Mouse (Mus musculus): ENCODE results near the gene Fcrlb.

Fcrlb gene

GRCm38 (mm10) chr1:170868107-170868904, 44.4 kb downstream of the Fcrlb start:
- peak; percentile 54 for DNase-seq (ENCODE audit: low read depth, low spot score)

DNA sequence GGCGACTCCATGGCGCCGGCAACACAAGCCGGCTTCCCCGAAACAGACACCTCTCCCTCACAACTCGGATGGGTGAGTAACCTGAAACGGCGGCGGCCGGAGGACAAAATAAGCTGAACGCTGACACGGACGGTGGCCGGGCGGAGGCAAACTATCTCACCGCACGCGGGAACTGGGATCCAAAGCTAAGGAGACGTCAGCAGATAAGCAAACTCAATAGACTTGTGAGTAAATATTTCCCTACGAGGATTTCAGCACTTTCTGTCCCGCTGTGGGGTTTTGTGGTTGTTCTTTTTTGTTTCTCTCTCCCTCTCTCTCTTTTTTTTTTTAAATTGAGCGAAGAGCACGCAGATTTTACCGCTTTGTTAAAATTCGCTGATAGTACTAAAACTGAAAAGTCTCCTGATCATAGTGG, 45.0 kb downstream of the Fcrlb start, which contains the start of gene Atf6:
Atf6 (minus strand) TSS at position 81 of the 415 bp plus-strand sequence.
- peak; percentile 87 for DNase-seq (ENCODE audit: low read depth, low spot score)

DNA sequence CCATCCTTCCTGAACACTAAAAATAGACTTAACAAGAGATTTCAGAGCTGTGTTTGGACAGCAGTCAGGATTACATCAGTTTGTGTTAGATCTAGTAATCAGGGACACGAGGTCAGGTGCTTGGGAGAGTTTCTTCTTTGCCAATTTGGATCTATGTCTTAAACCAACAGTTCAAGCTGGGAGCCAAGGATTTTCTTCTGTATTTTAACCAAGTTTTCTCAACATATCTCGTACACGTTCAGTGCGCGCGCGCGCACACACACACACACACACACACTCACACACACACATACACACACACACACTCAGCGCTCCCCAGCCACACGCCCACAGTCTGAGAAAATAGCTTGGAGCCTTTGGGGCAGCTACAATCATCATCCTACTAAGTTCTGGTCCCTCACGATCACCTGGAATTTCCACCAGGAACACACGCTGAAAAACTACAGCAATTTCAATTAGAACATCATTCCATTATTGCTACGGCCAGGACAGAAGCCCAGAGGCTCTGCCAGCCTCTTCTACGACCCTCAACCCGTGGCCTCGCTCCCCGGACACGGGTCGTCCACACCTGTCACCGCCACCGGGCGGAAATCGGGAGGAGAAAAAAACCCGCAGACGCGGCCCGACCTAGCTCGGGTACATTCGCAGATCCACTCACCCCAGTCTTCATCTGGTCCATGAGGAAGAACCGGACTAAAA, 45.6 kb downstream of the Fcrlb start:
- peak; percentile 48 for DNase-seq (ENCODE audit: low read depth, low spot score)

GRCm38 (mm10) chr1:170865406-170865805, 47.3 kb downstream of the Fcrlb start:
- DNase-seq (ENCODE audit: low read depth, low spot score) = no peak

DNA sequence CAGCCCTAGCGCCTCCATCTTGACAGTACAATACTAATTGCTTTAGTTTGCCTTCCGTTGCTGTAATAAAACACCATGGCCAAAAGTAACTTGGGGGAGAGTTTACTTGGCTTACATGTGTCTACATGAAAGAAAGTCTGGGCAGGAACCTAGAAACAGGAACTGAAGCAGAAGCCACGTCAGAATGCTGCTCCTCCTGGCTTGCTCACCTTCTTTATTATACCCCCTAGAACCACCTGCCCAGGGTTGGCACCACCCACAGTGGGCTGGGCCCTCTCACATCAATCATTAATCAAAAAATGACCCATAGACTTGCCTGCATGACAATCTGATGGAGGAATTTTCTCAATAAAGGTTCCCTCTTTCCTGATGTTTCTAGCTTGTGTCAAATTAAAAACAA, 48.0 kb downstream of the Fcrlb start:
- DNase-seq (ENCODE audit: low read depth, low spot score) = no peak

DNA sequence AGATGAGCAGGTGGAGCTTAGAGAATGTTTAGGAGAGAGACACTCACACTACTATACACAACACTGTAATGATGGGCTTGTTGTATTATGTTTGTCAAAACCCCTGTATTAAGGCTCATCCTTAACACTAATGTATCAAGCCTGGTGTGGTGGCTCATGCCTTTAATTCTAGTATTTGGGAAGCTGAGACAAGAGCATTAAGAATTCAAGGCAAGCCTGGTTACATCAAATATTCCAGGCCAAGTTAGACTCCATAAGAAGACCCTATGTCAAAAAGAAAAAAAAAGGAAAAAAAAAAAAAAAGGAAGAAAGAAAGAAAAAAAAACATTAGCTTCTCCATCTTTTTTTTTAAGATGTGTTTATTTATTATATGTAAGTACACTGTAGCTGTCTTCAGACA, 48.5 kb downstream of the Fcrlb start:
- no peak for DNase-seq (ENCODE audit: low read depth, low spot score)

GRCm38 (mm10) chr1:170863033-170863432, 49.7 kb downstream of the Fcrlb start:
- peak; percentile 47 for DNase-seq (ENCODE audit: low read depth, low spot score)

DNA sequence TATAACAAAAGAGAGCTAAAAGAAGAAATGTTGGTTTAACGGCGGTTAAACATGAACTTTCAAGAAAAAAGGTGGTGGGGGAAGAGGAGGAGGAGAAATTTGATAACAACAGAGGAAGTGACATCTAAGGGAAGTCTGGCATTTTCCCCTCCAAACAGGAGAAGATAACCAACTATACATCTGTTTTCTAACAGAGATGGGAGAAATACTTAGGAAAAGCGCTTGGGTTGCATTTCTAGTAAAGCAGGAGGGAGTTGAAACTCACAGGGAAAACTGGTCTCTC, 50.4 kb downstream of the Fcrlb start:
- DNase-seq (ENCODE audit: low read depth, low spot score) = no peak

- peak; percentile 42 for DNase-seq (ENCODE audit: low read depth, low spot score)
These were observed 50.9 kb downstream of the Fcrlb start for GRCm38 (mm10) chr1:170861671-170862434.

- DNase-seq (ENCODE audit: low read depth, low spot score) = no peak
These were observed 53.9 kb downstream of the Fcrlb start for GRCm38 (mm10) chr1:170858872-170859271.

GRCm38 (mm10) chr1:170857369-170857768, 55.4 kb downstream of the Fcrlb start:
- DNase-seq (ENCODE audit: low read depth, low spot score) = no peak
